Mouse (Mus musculus) erythroblast, embryonic 14.5 days (primary cell): ENCODE results near the gene Ccnb1ip1.

ENCODE experiments used
- GATA1 ChIP-seq: IDR thresholded peaks from 2 replicates; pipeline ENCODE4 v1.6.1; 2012; ENCODE audit warnings: low read length, inconsistent platforms, mixed read lengths
- TAL1 ChIP-seq: IDR thresholded peaks from 3 replicates; pipeline ENCODE4 v1.6.1; 2012; ENCODE audit warnings: low read length, inconsistent platforms, mixed read lengths

DNA sequence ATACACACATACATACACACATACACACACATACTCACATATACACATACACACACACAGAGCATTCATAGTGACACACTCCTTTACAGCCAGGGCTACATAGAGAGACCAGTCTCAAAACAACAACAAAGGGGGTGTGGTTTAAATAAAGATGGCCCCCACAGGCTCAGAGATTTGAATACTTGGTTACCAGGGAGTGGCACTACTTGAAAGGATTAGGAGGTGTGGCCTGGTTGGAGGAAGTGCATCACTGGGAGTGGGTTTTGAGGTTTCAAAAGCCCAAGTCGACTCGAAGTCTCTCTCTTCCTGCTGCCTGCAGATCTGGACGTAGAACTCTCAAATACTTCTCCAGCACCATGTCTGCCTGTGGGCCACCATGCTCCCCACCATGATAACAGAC, 25.4 kb downstream of the Ccnb1ip1 start:
- TF ChIP-seq GATA1 (no peak), TAL1 (no peak)
